Mouse (Mus musculus): ENCODE results near the gene Cnot1. TPM values are rescaled to one million over a fixed set of nuclear protein-coding genes. Genes with fewer than 3 reads are reported as not detected.

The Cnot1 gene
- total and polyA plus RNA-seq, 2 experiments from 2014 or later: 25.0 to 143 TPM

DNA sequence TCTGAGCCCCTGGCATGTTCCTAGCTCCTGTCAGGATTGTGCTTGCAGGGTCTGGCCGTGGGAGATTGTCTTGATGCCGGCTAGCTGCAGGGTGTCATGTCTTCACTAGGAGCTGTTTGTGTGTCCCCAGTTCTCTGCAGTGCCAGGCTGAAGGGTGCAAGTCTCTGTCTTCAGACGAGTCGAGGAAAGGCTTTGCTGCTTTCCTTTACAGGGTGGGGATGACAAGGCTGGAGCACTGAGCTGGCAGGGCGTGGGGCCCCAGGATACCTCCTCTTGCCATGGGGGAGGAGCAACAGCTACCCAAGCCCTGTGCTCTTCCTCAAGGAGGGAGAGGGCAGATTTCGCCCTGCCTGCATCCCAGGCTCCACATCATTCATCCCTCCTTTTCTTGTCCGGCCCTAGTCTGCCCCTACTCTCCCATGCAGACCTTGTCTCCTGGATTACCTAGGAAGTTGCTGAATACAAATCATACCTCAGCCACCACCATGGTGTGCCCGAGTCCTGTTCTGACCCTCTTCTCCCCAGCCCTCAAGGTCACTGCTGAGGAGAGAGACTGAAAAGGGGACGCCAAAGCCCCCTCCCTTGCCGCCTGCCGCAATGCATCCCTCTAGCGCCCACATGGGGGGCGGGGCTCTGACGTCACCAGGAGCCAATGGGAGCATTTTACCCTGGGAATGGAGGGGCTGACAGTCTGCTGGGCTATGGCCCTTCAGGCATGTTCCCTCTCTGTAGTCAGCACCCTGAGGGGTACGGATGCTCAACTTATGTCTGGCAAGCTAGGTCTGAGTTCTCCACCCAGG lies 103.6 kb downstream of the Cnot1 start:
- no peaks in the 10 kb centered on the region for H3K27me3 ChIP-seq (ENCODE audit: insufficient read depth, low read length)
- H3K27ac ChIP-seq (ENCODE audit: low read depth, low read length): peak overlapping the region; percentile 83
- ATAC-seq (peak; percentile 66), DNase-seq (peak; percentile 92)
- H3K4me3 ChIP-seq (ENCODE audit: low read depth, low read length): peak overlapping the region; percentile 85
- peaks cover 22% of the 10 kb centered on the region for H3K4me1 ChIP-seq (ENCODE audit: insufficient read depth)
- peak overlapping the region; percentile 82 for H3K9ac ChIP-seq
- H3K9me3 ChIP-seq (ENCODE audit: low read length): no peaks in the 10 kb centered on the region
- peak; percentile 1; the same call in 1 of the 2 replicates for TF ChIP-seq CTCF (IDR thresholded peaks at IDR 0.05; ENCODE audit: low read depth)
- 3% methylated on average over 15 of the region's 15 CpGs for WGBS
- H3K4me2 ChIP-seq (ENCODE audit: low read depth): peak overlapping the region; percentile 90
- peaks cover 34% of the 10 kb centered on the region for H3K36me3 ChIP-seq (ENCODE audit: insufficient read depth)

DNA sequence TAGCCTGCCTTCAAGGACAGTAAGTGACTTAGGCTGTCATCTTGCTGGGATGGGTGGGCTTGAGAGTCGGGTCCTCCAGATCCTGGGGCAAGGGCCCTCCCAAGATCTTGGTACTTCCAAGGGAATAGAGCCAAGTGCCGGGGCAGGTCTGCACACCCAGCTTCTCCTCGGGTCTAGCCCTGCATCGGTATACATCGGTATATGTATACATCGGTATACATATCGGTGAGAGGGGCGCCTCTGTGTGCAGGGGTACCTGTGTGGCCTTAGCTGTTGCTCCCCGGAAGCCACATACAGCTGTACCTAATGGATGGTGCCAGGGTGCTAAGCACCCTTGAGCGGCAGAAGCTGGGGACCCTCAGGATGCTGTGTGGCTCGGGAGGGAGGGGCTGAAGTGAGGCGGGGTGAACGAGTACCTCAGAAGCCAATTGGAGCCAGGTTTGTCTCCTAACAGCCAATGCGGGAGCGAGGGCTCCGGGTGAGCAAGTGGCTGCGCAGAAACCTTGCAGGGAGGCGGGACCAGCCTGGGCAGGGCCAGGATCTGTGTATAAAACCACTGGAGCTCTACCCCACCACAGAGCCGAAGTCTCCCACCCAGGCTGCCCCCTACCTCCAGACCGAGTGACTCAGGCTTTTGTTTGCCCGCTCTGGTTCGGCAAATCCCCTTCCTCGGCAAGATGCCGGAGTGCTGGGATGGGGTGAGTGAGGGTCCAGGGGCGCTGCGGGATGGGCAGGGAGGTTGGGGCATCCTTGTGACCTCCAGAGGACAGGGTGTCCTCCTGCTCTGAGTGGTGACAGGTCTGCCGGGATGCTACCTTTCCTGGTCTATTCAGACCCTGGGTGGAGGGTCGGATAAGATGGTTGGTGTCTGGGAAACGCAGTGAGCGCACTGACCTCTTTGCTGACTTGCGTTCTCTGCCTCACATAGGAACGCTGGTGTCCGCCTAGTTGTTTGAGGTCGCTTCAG lies 104.5 kb downstream of the Cnot1 start:
- Histone ChIP-seq H3K36me3 (ENCODE audit: insufficient read depth) (peaks cover 25% of the 10 kb centered on the region), H3K4me1 (ENCODE audit: insufficient read depth) (peaks cover 22% of the 10 kb centered on the region), H3K4me3 (ENCODE audit: low read depth, low read length) (peak overlapping the region; percentile 85), H3K27me3 (ENCODE audit: insufficient read depth, low read length) (no peaks in the 10 kb centered on the region), H3K27ac (ENCODE audit: low read depth, low read length) (peak overlapping the region; percentile 83), H3K4me2 (ENCODE audit: low read depth) (peak overlapping the region; percentile 90), H3K9ac (peak overlapping the region; percentile 82), H3K9me3 (ENCODE audit: low read length) (no peaks in the 10 kb centered on the region)
- ATAC-seq (peak; percentile 95), DNase-seq (peak; percentile 97)
- peak; percentile 44 for TF ChIP-seq CTCF (IDR thresholded peaks at IDR 0.05; ENCODE audit: low read depth)
- WGBS: 2% methylated on average over 34 of the region's 34 CpGs

DNA sequence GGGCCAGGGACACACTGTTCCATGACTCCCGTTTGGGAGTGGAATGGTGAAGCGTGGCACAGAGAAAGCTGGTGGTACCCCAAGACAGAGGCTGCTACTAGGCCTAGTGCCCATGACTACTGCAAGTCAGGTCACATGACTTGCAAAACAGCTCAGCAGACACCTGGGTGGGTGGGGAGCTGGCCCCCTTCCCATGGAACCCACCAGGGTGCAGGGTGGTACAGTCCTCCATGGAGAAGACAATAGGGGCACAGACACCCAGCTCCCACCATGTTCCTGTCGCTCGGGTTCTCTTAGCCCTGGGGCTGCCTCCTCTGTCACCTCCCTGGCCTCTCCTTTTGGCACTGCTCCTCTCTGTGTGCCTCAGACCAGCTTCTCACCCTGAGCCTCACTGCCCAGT lies 105.5 kb downstream of the Cnot1 start:
- Histone ChIP-seq H3K4me3 (ENCODE audit: low read depth, low read length) (no peak overlapping the region), H3K36me3 (ENCODE audit: insufficient read depth) (peaks cover 15% of the 10 kb centered on the region), H3K27ac (ENCODE audit: low read depth, low read length) (no peak overlapping the region), H3K4me1 (ENCODE audit: insufficient read depth) (peaks cover 22% of the 10 kb centered on the region), H3K4me2 (ENCODE audit: low read depth) (0 out of 2 replicates have a peak overlapping the region, but pooled peaks have one; percentile 90), H3K9me3 (ENCODE audit: low read length) (no peaks in the 10 kb centered on the region), H3K9ac (no peak overlapping the region), H3K27me3 (ENCODE audit: insufficient read depth, low read length) (no peaks in the 10 kb centered on the region)
- TF ChIP-seq CTCF (IDR thresholded peaks at IDR 0.05; ENCODE audit: low read depth): no peak
- no peak for DNase-seq
- 77% methylated on average over 4 of the region's 4 CpGs for WGBS
- ATAC-seq: no peak

DNA sequence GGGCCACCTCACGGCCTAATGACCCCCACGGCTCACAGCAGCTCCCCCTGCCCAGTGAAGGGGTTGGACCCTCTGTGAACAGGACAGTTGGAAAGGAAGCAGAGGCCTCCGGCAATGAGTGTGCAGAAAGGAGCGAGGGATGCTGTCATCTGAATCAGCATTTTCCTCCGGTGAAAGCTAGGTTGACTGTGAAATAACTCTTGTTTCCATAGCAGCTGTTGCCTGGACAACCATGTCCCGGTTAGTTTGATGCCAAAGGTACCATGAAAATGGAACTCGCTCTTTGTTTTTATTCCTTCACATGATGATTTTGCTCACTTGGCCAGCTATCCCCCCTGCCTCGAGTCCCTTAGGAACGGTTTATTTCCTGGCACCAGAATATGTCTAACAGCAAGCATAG lies 107.0 kb downstream of the Cnot1 start:
- no peaks in the 10 kb centered on the region for H3K27me3 ChIP-seq (ENCODE audit: insufficient read depth, low read length)
- ATAC-seq: peak; percentile 19; the same call in 1 of the 2 replicates
- H3K36me3 ChIP-seq (ENCODE audit: insufficient read depth): peaks cover under 1% of the 10 kb centered on the region; the same call in 1 of the 2 replicates
- peaks cover 22% of the 10 kb centered on the region for H3K4me1 ChIP-seq (ENCODE audit: insufficient read depth)
- no peak overlapping the region for H3K4me3 ChIP-seq (ENCODE audit: low read depth, low read length)
- H3K27ac ChIP-seq (ENCODE audit: low read depth, low read length): peak overlapping the region; percentile 64
- DNase-seq: peak; percentile 89
- peak overlapping the region; percentile 27; the same call in 1 of the 2 replicates for H3K4me2 ChIP-seq (ENCODE audit: low read depth)
- H3K9ac ChIP-seq: peak overlapping the region; percentile 25; the same call in 1 of the 2 replicates
- 22% methylated on average over 9 of the region's 9 CpGs for whole genome bisulfite sequencing
- H3K9me3 ChIP-seq (ENCODE audit: low read length): no peaks in the 10 kb centered on the region
- no peak for TF ChIP-seq CTCF (IDR thresholded peaks at IDR 0.05; ENCODE audit: low read depth)

DNA sequence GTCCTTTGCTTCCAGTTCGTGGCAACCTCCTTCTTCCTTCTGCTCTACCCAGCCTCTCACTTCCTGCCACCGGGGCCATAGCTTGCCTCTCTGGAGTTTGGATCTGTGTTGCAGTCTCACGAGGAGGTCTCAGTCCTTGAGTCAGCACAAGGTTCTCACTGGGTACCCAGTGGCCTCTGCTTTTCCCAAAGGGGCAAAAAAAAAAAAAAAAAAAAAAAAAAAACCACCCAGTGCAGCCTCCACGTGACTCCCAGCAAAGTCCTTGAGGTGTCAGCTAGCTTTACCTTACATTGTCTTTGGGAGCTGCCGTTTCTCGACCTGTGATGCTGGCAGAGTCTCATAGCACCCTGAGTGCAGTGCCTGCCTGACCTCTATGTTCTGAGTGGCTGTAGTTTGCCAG lies 109.1 kb downstream of the Cnot1 start:
- no peak for TF ChIP-seq CTCF (IDR thresholded peaks at IDR 0.05; ENCODE audit: low read depth)

DNA sequence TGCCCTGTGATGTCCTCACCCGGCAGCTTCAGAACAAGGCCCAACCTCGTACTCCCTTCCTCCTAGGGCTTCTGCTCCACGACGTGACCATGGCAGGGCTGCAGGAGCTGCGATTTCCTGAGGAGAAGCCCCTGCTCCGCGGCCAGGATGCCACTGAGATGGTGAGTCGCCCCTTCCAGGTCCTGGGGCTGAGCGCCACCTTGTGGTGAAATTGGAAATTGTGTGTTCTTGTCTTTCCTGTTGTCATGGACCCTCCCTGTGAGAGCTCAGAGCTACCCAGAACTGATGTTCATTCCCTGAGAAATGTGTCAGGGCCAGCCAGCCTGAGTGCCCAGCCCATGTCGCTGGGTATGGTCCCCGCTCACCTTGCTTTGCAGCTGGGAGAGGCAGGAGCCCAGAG lies 110.1 kb downstream of the Cnot1 start:
- no peaks in the 10 kb centered on the region for H3K9me3 ChIP-seq (ENCODE audit: low read length)
- peak; percentile 95 for DNase-seq
- ATAC-seq: peak; percentile 70
- no peaks in the 10 kb centered on the region for H3K27me3 ChIP-seq (ENCODE audit: insufficient read depth, low read length)
- WGBS: 3% methylated on average over 11 of the region's 11 CpGs
- peaks cover 20% of the 10 kb centered on the region for H3K4me1 ChIP-seq (ENCODE audit: insufficient read depth)
- no peak overlapping the region for H3K9ac ChIP-seq
- H3K4me3 ChIP-seq (ENCODE audit: low read depth, low read length): no peak overlapping the region
- H3K36me3 ChIP-seq (ENCODE audit: insufficient read depth): no peaks in the 10 kb centered on the region
- peak overlapping the region; percentile 25; the same call in 1 of the 2 replicates for H3K4me2 ChIP-seq (ENCODE audit: low read depth)
- TF ChIP-seq CTCF (IDR thresholded peaks at IDR 0.05; ENCODE audit: low read depth): peak; percentile 99
- H3K27ac ChIP-seq (ENCODE audit: low read depth, low read length): no peak overlapping the region

More for the DNA sequence above, 109.1 kb downstream of the Cnot1 start:
- H3K36me3 ChIP-seq (ENCODE audit: insufficient read depth): no peaks in the 10 kb centered on the region
- H3K4me1 ChIP-seq (ENCODE audit: insufficient read depth): peaks cover 23% of the 10 kb centered on the region
- H3K9me3 ChIP-seq (ENCODE audit: low read length): no peaks in the 10 kb centered on the region
- no peak overlapping the region for H3K4me3 ChIP-seq (ENCODE audit: low read depth, low read length)
- no peak overlapping the region for H3K27ac ChIP-seq (ENCODE audit: low read depth, low read length)
- no peak for DNase-seq
- no peak overlapping the region for H3K4me2 ChIP-seq (ENCODE audit: low read depth)
- 36% methylated on average over 6 of the region's 6 CpGs for WGBS
- ATAC-seq: no peak
- H3K27me3 ChIP-seq (ENCODE audit: insufficient read depth, low read length): no peaks in the 10 kb centered on the region
- H3K9ac ChIP-seq: no peak overlapping the region

Measured in forebrain, postnatal 0 days (tissue).